Mouse (Mus musculus): Measurements from ENCODE around the gene Ccdc13. TPM values are rescaled to one million over a fixed set of nuclear protein-coding genes. Genes with fewer than 3 reads are reported as not detected.
A peak's percentile ranks its signal among the peaks of the same experiment; 100 is the strongest.

Gene Ccdc13
- total RNA-seq, 2 experiments from 2014 or later = not detected

DNA sequence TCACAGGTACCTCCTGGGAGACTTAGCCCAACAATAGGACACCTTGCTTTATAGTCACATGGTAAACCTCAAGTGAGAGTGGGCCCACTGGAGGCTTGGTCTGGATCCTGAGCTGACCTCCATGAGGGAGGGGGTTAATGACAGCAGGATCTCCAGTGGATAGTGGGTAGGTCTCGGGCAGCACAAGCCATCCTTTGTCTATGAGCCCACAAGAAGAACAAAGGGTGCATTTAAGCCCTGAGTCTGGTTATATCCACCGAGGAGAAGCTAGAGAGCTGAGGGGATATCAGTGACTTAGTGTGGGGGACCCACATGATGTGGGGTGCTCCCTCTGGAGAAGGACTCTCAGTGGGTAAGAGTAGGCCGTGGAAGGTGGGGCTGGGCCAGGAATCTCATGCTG, 30.8 kb downstream of the Ccdc13 start:
- no peak for ATAC-seq (replicated peaks; ENCODE audit: low FRiP score, poor library complexity, severe bottlenecking)

DNA sequence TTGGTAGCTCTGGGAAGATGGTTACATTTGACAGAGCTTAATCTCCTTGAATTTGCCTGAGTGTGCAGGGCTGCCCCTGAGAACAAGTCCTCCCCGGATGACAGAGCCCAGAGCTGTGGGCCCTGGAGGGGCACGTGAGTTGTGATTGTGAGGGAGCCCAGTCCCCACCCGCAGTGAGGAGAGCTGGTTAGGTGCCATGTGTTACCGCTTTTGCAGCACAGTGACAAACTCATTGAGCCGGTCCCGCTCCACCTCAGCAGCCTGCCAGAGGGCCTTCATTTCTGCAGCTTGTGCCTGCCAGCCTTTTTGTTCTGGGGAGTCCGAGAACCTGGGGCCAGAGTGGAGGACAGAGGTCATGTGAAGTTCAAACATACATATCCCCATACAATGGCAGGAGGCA, 31.3 kb downstream of the Ccdc13 start:
- ATAC-seq (replicated peaks; ENCODE audit: low FRiP score, poor library complexity, severe bottlenecking) = no peak

DNA sequence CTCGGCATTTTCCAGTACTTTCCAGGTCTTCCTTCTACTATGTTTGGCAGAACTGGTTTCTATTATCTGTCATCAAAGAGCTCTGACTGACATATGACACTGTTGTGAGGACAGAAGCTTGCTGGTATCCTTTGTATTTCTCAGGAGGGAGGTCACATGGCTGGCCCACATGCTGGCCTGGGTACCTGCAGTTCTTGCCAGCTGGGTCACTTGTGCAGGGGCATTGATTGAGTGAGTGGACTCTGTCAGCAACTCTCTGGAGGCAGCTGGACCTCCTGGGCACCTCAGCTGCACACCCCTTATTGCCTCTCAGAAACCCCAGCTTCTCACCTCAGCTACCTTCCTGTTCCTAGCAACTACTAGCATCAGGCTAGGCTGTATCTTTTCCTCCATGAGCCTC, 31.7 kb downstream of the Ccdc13 start:
- ATAC-seq (replicated peaks; ENCODE audit: low FRiP score, poor library complexity, severe bottlenecking) = no peak

DNA sequence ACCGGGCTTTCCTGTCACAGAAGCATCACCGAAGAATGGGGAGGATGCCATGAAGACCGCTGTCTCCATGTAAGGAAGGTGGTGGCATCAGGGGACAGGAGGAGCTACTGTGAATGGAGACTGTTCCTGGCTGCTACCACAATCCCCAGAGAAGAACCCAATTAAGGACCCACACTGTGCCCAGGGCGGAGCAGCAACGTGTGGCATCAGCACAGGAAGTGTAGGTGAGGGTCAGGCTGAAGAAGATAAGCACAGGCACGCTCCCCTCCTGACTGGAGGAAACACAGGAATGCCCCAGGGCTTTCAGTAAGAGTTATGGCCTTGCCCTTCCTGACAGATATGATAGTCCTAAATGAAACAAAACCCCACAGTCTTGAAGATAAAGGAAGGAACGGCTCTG, 36.5 kb downstream of the Ccdc13 start:
- ATAC-seq (replicated peaks; ENCODE audit: low FRiP score, poor library complexity, severe bottlenecking) = no peak

DNA sequence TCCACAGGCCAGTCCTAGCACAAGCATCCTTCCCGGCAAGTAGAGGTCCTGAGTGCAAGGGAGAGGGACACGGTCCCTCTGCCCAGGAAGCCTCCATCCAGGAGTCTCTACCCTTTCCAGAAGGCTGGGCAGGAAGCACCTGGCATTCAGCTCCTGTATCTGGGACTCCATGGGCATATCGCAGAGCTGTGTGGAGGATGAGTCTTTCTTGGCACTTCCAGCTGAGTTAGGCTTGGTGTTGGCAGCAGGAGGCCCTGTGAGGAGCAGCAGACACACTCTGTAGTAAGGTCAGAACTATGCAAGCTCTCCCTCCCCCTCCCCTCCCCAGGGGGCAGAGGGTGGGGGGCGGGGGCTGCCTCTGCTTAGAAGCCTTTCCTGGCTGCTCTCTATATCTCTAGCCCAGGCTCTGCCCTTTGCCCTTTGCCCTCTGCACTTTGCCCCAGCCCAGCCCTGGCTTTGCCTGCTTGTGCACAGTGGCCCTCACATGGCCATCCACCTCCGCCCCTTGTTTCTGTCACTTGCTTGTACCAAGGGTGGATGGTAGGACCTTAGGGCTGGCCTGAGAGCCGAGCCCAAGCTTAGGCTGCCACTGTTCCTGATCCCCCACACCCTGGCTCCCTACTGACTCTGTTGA, 40.3 kb downstream of the Ccdc13 start:
- no peak for ATAC-seq (replicated peaks; ENCODE audit: low FRiP score, poor library complexity, severe bottlenecking)

DNA sequence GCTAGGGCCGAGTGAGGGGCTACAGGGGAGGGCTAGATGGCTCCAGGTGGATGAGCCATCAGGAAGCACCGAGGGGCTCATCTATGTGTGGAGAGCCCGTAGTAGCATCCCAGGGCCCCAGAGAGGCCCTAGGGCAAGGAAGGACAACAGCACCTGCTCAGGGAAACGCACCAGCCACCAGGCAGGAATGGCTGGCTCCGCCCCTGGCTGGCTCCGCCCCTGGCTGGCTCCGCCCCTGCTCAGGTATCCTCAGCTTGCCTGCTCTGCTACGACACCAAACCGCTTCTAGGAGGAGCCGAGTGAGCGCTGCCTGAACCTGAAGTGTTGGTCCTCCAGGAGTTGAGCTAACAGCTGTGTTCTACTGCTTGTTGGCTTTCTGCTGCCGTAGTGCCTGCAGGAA, 41.5 kb downstream of the Ccdc13 start:
- ATAC-seq (replicated peaks; ENCODE audit: low FRiP score, poor library complexity, severe bottlenecking) = no peak

DNA sequence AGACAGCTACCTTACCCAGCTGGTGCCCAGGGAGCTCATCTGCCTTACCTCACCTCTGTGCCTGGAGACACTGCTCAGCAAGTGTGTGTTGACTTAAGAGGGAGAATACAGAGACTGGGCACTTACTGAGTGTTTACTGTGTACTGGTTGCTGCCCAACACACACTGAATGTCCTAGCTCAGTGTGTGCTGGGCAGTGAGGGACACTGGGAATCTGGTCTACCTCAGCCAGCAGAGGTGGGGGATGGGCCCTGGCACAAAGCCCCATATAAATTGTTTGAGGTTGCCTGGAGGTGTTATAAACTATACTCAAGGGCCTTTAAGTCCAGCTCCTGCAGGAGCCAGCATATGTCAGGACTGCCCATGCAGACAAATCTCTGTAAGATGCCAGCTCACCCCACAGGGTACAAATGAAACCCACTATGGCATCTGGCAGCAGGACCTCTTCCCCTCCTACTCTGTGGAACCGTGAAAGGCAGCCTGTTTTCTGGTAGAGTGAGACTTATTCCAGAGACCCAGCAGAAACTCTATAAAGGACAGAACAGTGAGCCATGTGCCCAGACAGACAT, 44.2 kb downstream of the Ccdc13 start:
- ATAC-seq (replicated peaks; ENCODE audit: low FRiP score, poor library complexity, severe bottlenecking) = no peak

DNA sequence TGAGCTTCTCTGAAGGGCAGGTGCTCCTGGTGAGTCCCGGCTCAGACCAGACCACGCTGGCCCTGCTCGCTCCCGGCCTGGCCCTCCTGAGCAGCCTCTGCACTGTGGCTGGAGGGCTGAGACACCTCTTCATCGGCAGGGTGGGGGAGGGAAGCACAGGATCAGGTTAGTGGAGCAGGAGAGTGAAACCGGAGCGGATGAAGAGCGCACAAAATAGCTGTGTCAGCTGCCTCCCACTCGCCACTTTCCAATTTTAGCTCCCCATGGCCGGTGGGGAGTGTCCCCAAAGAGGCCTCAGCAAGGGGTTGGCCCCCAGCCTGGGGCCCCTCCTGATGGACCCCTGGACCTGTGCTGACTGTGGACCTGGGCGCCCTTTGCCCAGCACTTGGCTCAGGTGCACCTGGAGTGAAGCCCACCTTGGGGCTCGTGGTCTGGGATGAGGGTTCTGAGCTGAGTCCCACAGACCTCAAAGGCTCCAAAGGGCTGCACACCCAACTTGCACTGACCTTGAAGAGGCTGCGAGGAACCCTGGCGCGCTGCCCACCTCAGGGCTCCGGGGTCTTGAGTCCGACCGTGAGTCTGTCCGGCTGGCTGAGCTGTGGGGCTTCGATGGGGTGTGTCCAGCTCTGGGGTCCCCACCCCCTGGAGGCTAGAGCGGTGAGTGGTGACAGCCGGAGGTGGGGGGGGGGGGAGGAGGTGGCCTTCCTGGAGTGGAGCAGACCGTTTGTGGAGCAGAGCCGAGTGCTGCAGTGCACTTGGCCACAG, 47.3 kb downstream of the Ccdc13 start, which contains the start of gene Hhatl:
Hhatl (minus strand) TSS at position 751 of the 765 bp plus-strand sequence.
- no peak for ATAC-seq (replicated peaks; ENCODE audit: low FRiP score, poor library complexity, severe bottlenecking)

DNA sequence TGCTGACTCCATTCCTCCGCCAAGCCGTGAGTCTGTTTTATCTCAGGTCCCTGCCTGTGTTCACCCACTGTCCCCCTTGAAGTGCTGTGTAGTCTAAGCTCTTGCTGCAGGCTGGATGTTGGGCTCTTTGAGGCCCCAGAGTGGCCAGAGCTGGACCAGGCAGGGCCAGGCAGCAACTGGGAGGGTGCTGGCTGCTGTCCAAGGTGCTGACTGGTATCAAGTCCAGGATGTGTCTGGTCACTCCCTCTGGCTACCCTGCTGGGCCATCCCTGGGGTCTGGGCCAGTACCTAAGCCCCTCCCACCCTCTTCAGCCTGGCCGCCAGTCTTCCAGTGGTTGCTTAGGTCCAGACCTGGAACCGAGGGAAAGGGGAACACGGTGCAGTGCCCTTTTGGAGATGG, 48.1 kb downstream of the Ccdc13 start:
- ATAC-seq (replicated peaks; ENCODE audit: low FRiP score, poor library complexity, severe bottlenecking) = no peak

DNA sequence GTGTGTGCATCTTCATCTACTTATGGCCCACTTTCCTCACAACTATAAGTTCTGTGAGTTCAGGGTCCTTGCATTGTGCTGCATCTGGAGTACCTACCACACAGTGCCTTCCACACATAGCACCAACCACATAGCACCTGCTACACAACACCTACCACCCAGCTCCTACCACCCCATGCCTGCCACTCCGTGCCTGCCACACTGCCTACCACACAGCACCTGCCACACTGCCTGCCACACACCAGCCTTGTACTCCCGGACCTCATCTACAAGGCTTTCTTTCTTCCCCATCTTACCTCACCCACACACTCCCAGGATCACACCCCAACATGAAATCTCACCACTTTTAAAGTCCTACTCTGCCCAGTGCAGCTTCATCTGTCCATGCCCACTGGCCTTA, 52.9 kb downstream of the Ccdc13 start:
- no peak for ATAC-seq (replicated peaks; ENCODE audit: low FRiP score, poor library complexity, severe bottlenecking)

DNA sequence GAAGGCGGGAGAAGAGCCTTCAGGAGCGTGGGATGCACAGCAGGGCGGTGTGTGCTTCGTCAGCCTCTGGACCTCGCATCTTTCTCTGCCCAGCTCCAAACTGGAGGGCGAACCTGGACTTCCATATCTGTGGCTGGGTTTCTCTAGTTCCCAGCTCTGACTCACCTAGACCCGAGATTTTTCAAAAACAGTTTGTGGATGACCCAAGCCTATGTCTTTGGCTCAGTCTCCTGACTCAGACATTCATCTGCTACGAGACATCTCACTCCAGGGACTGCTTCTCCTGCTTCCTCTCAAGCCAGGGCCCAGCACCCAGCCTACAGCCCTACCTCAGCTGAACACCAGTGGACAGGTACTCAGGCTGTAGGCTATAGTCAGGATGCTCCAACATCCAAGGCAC, 54.0 kb downstream of the Ccdc13 start:
- 0 out of 2 replicates have a peak, but pooled peaks have one; percentile 1 for ATAC-seq (replicated peaks; ENCODE audit: low FRiP score, poor library complexity, severe bottlenecking)

DNA sequence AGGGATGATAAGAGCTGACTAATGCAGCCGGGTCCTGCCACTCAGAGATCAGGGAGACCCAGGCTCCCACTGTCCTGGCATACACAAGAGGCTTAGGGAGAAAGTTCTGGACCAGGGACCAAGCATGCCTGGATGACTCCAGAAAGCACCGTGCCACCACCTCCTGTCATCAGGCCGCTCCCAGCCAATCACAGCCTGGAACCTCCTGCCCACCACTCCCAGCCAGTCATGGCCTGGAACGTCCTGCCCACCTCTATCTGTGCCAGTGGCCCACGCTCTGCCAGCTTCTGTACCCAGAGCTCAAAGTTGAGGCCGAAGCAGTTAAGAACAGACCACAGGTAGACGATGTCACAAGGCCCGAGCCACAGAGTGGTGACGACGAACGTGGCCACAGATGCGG, 54.5 kb downstream of the Ccdc13 start:
- no peak for ATAC-seq (replicated peaks; ENCODE audit: low FRiP score, poor library complexity, severe bottlenecking)

DNA sequence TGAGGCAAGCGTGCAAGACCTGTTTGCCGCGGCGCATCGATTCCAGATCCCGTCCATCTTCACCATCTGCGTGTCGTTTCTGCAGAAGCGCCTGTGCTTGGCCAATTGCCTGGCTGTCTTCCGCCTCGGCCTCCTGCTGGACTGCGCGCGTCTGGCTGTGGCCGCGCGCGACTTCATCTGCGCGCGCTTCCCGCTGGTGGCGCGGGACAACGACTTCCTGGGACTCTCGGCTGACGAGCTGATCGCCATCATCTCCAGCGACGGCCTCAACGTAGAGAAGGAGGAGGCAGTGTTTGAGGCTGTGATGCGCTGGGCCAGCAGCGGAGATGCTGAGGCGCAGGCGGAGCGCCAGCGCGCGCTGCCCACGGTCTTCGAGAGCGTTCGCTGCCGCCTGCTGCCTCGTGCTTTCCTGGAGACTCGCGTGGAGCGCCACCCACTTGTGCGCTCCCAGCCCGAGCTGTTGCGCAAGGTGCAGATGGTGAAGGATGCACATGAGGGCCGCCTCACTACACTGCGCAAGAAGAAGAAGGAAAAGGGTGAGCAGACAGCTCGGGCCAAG, 61.1 kb downstream of the Ccdc13 start:
- ATAC-seq (replicated peaks; ENCODE audit: low FRiP score, poor library complexity, severe bottlenecking) = no peak

DNA sequence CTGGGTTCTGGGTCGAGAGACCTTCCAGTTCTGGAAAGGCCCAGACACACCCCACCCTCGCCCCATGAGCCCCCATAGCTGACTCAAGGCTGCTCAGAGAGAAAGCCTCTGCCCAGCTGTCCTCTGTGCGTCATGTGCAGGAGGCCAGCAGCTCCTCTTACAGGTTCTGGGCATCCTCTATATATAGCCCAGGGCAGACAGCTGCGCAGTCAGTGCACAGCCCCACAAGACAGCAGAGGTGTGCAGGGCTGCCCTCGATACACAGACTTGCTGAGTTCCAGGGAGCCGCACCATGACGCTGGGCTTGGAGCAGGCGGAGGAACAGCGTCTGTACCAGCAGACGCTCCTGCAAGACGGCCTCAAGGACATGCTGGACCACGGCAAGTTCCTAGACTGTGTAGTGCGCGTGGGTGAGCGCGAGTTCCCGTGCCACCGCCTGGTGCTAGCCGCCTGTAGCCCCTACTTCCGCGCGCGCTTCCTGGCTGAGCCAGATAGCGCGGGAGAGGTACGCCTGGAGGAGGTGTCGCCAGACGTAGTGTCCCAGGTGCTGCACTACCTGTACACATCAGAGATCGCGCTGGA, 61.7 kb downstream of the Ccdc13 start, which contains the start of gene Klhl40:
Klhl40 (plus strand) TSS at position 124 of the 582 bp plus-strand sequence.
- ATAC-seq (replicated peaks; ENCODE audit: low FRiP score, poor library complexity, severe bottlenecking) = no peak

DNA sequence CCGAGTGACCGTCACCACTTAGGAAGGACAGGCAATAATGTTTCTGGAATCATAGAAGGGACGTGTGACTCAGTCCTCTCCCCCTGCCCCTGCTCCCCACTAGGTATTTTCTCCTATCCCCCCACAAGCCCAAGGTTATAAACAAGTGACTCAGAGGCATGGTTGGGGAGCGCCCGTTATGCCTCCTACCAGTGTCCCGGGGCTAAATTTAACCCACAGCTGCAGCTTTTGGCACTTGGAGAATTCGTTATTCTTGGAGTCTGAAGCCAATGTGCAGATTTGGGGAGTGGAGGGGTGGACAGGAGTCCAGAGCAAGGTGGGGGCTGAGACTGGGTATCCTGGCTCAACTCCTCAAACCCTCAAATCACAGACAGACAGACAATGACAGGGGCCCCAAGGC, 62.8 kb downstream of the Ccdc13 start:
- ATAC-seq (replicated peaks; ENCODE audit: low FRiP score, poor library complexity, severe bottlenecking) = no peak

DNA sequence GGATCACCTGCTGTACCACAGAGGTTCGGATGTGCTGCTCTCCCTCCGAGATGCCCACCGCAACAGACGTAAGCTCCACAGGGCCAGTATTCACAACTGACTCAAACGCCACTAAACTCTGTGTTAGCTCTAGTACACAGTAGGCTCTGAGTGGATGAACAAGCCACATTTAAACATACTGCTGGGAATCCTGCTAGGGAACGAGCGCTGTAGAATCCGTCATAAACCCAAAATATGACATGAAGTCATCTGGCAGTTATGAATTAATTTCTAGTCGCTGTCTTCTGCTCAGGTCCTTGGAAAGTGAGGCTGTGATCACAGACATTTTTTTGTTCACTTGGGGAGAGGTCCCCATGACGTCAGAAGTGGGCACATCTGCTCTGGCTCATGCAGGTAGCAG, 63.3 kb downstream of the Ccdc13 start:
- ATAC-seq (replicated peaks; ENCODE audit: low FRiP score, poor library complexity, severe bottlenecking) = no peak

DNA sequence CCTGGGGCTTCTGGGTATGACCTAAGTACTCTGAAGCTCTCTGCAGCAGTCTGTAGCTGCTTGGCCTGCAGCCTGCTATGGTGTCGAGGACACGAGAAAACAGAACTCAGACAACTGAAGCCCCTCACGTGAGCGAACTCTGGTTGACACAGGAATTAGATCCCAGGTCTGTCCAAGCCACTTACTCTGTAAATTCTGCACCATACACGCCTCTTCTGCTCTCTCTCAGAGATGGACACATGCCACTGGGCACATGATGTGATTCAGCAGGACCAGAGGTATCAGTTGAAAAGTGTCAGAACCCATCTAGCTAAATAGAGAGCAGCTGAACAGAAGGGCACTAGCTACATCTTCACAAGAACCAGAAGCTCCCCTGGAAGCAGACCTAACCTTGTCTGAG, 66.8 kb downstream of the Ccdc13 start:
- ATAC-seq (replicated peaks; ENCODE audit: low FRiP score, poor library complexity, severe bottlenecking) = no peak

DNA sequence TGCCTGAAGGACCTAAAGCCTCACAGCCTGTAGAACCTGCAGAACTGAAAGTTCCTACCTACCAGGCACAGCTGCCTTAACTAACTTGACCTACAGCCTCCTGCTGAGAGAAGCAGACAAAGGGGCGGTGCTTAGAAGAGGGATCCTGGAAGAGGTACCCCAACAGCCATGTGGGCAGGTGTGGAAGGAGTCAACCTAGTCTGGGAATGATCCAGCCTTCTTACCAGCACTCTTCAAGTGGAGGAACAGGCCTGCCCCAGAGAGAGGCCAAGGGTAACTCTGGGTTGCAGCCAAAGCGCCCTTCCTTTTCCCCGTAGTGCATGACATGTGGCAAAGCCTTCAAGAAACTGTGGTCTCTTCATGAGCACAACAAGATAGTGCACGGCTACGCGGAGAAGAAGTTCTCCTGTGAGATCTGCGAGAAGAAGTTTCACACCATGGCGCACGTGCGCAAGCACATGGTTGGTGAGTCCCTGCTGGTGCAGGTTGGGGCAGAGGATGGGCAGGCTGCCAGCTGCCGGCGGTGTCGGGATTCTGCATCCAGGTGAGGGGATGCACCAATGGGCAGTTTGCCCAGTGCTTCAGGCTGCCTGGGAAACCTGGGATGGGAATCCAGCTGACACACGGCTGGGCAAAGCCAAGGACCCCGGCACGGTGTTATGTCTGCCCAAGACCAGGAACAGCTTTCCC, 74.0 kb downstream of the Ccdc13 start:
- no peak for ATAC-seq (replicated peaks; ENCODE audit: low FRiP score, poor library complexity, severe bottlenecking)

DNA sequence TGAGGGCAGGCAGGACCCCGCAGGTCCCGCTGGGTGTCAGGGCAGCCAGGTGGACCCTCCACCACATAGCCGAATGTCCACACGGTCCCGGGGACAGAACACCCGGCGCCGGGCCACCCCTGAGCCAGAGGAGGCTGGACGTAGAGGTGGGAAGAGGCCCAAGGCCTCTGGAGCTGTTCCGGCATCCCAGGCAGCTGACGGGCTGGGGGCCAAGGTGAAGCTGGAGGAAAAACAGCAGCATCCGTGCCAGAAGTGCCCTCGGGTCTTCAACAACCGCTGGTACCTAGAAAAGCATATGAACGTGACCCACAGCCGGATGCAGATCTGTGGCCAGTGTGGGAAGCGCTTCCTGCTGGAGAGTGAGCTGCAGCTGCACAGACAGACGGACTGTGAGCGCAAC, 75.5 kb downstream of the Ccdc13 start:
- no peak for ATAC-seq (replicated peaks; ENCODE audit: low FRiP score, poor library complexity, severe bottlenecking)

DNA sequence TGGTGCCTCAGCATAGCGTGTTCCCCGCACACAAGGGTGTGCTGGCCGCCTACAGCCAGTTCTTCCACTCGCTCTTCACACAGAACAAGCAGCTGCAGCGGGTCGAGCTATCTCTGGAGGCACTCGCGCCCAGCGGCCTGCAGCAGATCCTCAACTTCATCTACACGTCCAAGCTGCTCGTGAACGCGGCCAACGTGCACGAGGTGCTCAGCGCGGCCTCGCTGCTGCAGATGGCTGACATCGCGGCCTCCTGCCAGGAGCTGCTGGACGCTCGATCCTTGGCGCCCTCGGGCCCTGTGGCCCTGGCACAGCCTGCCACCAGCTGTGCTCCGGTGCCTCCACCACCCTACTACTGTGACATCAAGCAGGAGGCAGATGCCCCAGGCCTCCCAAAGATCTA, 76.5 kb downstream of the Ccdc13 start:
- ATAC-seq (replicated peaks; ENCODE audit: low FRiP score, poor library complexity, severe bottlenecking) = no peak

Measured in erythroblast, adult 5-6 weeks (primary cell).